Mouse (Mus musculus) heart, adult 8-10 months (tissue): Measurements from ENCODE around the gene Gm47959. TPM values are rescaled to one million over a fixed set of nuclear protein-coding genes. Genes with fewer than 3 reads are reported as not detected.
"Not testable (repeated sequence)": the region's sequence is repeated elsewhere in the genome, so short reads cannot be mapped to it uniquely, and the experiment has no call there.

Experiments
- DNase-seq: peaks from one replicate; pipeline ENCODE4 v3.0.0; 2022; ENCODE audit warnings: low spot score
- total RNA-seq, 4 experiments: library from RNA; stranded (reverse); gene quantifications; 2 replicates each; pipeline ENCODE4 v1.2.4; 2022

Gm47959 gene
- total RNA-seq, result not detected

DNA sequence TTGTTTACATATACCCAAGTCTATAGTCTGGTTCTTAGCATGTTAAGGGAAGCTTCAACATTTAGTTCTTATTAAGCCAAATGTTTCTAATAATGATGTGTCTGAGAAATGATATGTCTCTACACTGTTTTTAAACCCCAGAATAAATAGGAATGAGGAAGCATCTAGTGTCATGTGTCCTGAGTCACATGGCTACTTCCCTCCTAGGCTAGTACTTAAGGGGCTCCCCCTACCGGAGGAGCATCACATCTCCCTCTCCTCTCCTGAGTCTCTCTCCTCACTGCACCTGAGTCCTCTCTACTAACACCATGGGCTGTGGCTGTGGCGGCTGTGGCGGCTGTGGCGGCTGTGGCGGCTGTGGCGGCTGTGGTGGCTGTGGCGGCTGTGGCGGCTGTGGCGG, at the start of gene Gm47959:
TSS of gene Gm47959 (plus strand) at position 243 of the 400 bp plus-strand sequence.
- DNase-seq, result not testable (repeated sequence)

DNA sequence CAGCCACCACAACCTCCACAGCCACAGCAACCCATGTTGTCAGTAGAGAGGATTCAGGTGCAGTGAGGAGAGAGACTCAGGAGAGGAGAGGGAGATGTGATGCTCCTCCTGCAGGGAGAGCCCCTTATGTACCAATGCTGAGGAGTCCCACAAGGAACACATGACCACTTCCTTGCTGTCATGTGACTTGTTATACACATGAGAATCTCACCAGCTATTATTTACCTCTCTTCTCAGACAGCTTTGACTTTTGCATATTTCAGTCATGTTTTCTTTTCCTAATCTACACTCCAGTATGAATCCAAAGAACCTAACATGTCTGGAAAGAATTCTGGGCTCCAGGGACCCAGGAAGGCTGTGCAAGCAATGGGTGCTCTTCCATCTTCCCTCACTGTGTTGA, 44.4 kb upstream of the Gm47959 start, which contains the start of gene Gm7544:
TSS of gene Gm7544 (minus strand) at position 101 of the 400 bp plus-strand sequence.
- DNase-seq, result not testable (repeated sequence)

DNA sequence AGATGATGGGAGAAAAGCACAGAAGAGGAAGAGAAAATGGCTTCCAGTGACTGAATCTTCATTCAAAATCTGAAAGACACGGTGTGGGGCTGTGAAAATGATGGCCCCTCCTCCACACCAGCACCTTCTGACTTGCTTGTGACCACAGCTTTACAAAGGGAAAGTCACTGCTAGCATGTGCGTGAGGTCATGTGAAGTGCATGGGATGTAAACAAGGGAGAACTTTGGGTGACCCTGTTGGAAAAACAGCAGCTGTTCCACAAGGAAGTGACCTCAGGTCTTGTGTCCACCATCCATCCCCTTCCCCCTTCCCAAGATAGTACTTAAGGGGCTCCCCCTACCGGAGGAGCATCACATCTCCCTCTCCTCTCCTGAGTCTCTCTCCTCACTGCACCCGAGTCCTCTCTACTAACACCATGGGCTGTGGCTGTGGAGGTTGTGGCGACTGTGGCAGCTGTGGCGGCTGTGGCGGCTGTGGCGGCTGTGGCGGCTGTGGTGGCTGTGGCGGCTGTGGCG, 40.4 kb upstream of the Gm47959 start, which contains the start of gene Gm47955:
TSS of gene Gm47955 (plus strand) at position 417 of the 516 bp plus-strand sequence.
- DNase-seq, result no peak

DNA sequence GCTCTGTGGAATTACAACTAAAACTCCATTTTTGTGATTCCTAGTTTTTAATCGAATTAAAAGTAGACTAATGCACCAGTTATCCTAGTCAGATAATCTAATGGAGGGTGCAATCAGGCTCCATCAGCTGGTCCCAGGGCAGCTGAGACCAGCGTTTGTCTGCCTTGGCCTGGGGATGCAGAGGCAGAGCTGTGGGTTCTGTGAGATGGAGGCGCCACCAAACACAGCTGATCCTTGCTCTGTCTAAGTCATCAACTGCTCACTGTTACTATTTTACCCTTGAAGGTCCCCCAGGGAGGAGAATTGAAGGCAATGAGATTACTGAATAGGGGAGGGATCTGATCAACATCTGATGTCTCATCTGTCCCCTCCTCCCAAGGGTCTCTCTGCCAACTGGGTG, 33.9 kb upstream of the Gm47959 start:
- no peak for DNase-seq

DNA sequence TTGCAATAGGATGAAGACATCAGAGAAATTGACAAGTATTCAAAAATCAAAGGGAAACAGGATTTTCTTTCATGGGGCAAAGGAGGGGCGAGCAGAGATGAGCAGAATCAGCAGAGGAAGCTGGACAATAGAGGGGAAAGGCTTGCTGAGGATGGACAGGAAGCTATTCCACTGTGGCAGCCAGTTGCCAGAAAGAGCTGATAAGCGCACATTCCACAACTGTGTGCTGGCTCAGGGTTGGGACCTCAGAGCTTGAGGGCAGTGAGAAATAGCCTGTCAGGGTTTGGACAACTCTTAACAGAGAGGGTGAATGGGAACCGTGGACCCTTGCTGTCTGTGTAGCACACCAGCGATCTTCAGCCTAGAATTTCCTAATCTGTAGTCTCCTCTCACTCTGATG, 28.3 kb upstream of the Gm47959 start:
- DNase-seq, result peak; percentile 24

DNA sequence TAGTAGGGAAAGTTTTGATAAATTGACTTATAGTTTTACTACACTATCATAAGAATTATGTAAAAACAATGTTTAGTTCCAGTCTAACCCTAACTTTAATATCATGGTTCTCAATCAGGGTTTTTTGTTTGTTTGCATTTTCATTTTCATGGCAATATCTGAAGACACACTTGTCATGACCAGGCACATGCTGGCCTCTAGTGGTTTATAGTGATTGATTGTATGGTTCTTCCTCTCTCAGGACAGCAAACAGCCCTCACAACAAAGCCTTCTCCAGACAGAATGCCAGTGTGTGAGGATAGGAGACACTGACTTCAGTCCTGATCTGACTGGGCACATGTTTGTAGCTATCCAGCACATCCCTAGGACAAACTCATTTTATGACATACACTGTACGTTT, 27.1 kb upstream of the Gm47959 start:
- no peak for DNase-seq

DNA sequence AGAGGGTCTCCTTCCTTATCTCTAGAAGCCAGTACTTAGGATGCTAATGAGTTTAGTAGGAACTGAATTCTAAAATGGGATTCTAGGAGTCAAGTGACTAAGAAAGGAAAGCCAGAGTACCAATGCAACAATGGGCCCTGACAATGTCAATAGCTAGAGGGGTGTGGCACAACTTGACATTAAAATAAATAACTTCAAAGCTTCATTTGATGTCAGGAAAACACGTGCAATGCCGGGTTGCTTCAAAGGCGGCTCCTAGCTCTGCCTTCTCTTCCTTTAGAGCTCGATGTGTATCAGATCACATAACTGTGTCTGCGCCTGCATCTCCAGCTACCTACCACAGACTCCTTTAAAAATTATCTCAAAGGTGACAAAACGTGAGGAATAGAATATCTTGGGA, 26.4 kb upstream of the Gm47959 start:
- DNase-seq, result no peak

DNA sequence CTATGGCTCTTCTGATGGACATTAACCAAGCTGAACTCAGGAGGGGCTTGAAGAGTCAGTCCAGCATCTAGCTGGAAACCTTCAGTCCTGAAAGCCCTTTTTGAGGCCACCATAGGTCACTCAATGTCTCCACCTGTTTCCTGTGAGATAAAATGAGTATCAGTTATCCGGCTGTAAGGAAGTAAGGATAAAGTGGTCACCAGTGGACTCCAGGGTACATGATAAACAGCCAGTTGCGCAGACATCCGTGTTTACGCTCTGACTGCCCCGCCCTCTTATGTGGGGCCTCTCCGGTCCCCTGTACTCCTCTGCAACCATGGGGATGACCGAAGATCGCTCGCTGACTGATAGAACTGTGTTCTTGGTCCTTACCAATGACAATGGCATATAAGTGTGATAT, 26.0 kb upstream of the Gm47959 start:
- DNase-seq, result no peak

DNA sequence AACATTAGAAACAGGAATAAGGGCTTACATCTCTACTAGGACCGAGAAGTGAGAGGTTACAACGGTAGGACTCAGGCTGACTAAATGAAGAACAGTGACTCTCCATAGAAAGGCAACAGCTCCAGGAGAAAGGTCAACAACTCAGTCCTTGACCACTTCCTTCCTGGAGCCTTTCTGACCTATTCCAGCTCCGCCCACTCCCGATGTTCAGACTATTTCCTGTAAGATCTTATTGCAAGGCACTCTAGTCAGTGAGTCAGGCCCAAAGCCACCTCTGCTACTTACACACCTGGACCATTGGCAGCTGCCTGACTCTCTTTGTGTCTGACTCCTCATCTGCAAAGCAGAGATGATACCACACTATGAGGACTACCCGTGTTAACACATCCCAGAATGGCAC, 24.6 kb upstream of the Gm47959 start:
- no peak for DNase-seq

DNA sequence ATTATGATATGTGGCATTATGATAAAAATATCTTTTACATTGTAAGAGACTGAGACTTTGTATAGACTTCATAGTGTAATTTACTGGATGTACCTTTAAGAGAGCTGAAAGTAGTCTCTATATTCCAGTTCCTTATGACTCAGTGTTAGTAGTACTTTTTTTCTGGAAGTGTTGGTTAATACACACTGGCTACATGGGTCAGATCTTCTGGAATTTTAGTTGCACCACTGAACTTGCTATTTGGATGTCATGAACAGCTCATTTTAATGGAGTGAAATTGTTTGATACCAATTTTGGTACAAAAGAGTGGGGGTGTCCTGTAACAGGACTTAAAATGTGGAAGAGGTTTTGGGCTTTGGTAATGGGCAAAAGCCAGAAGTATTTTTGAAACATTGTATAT, 22.5 kb upstream of the Gm47959 start:
- no peak for DNase-seq

DNA sequence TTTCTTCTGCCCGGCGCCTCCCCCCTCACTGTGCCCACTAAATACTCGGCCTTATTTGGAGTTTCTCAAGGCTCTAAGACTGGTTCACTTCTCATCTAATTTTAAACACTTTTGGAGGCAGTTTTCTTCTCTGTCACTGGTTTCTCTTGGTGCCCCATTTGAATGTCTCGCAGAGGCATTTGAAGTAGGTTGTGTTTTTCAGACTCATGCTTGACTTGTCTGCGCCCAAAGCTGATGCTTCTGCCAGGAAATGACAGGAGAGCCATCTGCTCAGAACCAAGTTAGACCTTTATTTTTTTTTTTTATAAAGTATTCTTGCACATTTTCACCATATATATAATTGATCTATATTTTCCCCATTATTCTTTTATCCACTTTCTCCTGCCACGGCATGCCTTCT, 13.6 kb upstream of the Gm47959 start:
- no peak for DNase-seq

DNA sequence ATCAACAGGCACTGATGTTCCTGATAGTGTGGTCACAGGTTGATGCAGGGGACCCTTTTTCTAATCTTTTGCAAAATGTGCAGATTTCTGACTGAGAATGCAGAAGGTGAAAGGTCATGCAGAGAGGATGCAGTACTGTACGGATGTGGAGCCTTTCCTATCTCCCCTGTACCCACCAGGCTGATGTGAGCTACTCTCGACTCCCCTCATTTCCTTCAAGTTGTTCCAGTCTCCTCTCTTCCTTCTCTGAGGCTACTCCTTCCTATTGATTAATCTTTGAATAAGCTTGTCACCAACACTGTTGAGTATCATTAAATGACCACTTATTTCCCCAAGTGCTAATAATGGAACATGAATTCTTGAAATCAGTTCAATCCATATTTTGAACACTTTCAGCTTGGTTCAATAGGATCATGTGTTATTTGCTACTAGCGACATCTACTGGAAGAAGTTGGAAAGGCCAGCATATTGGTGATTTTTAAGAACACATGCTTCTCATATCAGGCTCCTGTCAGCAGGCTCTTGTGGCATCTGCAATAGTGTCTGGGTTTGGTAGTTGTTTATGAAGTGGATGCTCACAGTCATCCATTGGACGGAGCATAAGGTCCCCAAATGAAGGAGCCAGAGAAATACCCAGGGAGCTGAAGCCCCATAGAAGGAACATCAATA, 12.7 kb upstream of the Gm47959 start:
- peak; percentile 69 for DNase-seq

DNA sequence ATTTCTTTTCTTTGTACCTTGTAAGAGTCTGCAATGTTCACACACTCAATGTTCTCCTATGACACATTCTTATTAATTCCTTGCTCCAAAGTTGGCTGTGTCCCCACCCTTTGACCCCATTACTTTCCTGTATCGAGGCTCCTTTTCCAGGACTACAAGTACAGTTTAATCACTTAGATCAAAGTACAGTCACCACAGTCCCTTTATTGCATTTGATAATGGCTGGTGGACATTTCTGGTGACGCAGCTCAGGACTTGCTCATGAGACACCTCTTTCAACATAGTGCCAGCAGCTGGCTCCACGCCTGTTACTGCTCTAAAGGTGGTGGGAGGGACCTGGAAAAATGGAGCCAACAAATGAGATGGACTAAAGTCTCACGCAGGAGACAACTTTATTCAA, 9.3 kb upstream of the Gm47959 start:
- no peak for DNase-seq

DNA sequence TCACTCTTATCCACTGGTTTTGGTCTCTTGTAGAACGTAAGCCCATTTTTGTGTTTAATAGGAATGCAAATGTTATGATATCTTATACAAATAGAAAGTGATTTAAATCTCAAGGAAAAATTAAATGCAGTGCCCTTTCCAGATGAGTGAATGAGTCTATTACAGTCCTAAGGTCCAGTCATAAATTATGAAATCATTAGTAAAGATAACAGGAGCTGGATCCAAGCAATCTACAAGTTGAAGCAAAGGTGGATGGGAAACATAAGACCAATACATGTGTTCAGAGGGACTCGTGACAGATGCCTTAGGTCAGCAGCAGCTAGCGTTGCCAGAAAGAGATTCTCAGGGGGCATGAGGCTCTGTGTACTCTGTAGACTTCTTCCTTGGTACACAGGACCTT, 8.8 kb upstream of the Gm47959 start:
- DNase-seq, result no peak

DNA sequence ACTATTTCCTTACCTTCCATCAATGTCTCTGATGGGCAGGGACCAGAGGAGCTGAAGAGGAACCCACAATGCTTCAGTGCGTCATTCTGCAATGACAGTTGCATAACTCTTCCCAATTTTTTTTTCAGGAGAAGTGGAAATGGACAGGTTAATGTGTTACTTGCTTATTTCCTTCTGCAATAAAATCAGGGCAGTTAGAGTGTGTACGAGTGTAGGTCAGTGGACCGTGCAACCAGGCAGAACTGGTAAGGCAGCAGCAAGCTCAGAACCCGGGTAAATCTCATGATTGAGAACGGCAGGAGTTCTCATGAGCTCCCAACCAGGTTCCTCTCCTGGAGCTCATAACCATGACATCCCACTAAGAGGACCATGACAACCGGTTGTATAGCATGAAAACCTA, 8.3 kb upstream of the Gm47959 start:
- no peak for DNase-seq

DNA sequence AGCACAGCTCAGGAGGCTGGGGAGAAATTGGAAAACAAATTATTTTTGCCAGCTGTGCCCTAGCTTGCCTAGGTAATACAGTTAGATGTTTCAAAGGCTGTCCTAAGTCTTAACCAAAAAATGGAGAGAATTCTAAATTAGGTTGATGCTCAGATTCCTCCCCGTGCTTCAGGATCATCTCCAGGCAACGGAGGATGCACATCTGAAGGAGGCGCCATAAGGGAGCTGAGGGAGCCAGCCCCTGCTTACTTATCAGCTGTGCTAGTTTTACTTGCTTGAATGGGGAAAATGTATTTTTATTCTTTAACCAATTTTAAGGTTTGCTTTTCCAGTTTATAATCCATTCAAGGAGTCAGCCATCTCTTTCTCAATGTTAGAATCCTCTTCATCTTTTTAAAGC, 6.4 kb upstream of the Gm47959 start:
- DNase-seq, result no peak

DNA sequence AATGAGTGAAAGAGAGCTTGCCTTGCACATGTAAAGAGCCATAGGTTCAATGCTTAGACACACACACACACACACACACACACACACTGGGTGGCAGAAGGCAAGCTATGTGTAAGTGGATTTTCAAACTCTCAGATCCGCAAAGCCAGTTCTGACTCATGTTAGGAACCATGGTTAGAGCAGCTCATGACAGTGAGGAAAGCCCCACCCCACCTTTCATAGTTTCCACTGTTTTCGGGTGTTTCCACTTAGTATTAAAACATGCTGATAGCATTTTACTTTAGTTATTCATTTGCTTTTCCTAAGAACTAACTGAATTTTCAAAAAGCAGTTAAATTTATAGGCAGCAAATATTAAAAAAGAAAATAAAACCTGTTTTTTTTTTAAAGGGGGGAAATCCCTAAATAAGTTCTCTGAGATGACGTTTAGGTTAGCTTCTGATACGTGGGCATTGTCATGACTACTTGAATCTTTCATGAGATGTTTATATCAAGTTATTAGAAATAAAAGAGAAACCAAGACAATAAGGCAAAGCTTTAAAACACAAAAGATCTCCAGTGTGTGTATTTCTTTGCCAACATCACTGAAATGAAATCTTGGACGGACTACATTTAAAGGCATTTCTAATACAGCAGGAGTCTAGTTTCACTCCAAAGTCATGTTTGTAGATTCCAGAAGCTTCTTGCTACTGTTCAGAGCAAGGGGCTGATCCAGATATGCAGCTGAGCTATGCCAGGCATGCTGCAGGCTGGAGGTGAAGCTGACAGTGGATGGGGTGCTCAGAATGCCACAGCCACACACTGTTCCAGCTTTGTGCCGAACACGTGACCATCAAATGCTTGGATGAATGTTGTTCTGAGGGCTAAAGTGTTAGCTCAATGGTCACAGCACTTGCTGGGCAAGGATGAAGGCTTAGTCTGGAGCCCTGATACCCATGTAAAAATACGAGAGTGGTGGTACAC, 6.2 kb downstream of the Gm47959 start:
- no peak for DNase-seq

DNA sequence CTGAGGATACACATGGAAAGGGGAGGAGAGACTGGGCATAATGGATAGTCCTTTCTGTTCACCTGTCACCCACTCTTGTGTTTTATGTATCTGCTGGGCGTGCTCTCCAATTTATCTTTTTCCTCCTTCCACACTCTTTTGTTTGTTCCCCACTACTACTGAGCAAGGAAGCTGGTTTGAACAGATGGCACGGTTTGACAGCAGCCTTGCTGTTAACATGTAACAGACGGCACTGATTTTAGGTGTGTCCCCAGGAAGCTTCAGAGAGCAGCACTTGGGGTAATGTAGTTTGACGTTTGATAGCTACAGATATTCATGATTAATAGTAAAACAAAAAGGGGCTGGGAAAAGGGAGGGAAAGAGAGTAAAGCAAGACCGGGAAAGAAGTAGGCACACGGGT, 7.1 kb downstream of the Gm47959 start:
- no peak for DNase-seq

DNA sequence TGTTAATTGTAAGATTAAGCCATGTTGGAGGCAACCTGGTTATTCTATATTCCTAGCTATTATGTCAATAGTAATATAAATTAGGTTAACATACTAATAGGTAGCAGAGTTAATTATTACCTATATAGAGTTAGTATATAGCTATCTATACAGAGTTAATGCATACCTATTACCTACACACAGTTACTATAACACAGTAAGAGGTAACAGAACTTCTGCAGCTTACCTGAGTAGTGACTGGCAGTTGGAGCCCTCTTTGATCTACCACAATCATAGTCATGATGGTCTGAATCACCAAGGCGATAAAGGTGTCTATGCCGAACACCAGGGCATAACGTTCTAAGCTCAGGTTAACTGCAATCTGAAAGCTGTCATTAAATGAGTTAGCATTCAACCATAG, 14.1 kb downstream of the Gm47959 start:
- DNase-seq, result no peak

DNA sequence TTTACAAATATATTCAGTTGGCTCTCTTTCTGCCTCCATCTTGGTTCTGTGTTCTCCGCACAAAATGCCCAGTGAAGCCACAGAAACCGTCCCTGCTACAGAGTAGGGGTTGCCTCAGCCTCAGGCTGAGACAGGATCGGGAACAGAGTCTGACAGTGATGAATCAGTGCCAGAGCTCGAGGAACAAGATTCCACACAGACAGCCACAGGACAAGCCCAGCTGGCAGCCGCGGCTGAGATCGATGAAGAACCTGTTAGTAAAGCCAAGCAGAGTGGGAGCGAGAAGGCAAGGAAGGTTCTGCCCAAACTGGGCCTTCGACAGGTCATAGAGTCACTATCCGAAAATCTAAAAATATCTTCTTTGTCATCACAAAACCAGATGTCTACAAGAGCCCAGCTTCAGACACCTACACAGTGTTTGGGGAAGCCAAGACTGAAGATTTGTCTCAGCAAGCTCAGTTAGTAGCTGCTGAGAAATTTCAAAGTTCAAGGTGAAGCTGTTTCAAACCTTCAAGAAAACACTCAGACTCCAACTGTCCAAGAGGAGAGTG, 15.1 kb downstream of the Gm47959 start:
- DNase-seq, result no peak

DNA sequence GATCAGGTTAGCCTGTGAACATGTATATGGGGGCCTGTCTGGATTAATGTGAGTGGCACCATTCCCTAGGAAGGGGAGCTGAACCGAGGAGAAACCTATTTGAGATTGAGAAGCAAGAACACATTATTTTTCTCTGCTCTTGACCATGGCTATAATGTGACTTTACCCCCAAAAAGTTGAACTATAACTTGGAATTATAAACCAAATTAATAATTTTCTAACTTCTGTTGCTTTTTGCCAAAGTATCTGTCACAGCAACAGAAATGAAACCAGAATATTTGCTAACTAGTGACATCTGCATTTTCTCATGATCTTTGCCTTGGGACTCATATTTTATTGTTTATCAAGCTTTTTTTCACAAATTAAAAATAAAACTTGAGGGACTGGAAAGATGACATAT, 16.2 kb downstream of the Gm47959 start:
- DNase-seq, result no peak

DNA sequence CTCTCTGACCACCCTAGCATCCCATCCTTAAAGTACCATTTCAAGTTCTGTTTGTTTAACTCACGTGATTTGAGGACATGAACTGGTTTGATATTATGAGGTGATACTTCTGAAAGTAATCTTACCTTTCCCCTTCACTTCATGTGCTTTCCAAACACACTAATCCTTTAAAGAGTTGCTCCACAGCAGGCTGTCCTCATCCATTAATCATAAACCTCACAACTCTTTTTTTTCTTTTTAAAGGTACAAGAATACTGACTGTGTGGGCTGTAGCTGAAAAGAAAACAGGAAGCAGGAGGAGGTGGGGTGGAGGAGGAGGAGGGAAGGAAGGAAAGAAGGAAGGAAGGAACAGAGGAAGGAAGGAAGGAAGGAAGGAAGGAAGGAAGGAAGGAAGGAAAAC, 31.6 kb downstream of the Gm47959 start:
- DNase-seq, result no peak
